Mouse (Mus musculus): ENCODE data around the gene Osmr. TPM values are rescaled to one million over a fixed set of nuclear protein-coding genes. Genes with fewer than 3 reads are reported as not detected.

Gene Osmr
- polyA plus RNA-seq, 1 experiment from 2014 or later, result 1.7 TPM

DNA sequence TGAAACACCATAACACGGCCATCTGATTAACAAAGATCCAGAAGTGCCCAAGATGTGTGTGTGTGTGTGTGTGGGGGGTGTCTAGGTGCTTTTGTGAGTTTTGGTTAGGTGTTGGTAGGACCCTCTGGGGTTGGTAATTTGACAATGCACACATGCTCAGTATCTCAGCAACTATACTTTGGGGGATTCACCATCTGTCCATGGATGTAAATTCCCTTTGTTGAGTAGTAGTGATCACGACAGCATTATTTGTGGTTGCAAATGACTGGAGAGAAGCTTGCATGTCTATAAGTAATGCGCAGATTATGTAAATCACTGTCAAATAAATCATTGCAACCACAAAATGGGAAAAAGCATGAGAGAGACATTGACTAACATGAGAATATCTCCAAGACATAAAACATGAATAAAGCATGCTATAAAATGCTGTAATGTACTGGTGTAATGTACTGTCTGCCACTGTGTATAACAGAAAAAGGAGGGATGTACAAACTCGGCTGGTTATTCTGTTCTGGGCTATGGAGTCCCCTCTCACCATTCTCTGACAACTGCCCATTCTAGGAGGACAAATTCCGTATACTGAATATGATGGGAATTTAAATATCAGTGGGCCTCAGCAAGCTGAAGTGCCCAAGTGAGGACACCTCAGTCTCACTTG, 27.3 kb upstream of the Osmr start:
- peak; percentile 82 for ATAC-seq (ENCODE audit: low read depth)
- H3K27me3 ChIP-seq (ENCODE audit: control insufficient read depth, insufficient read depth, low read length), result no peaks in the 10 kb centered on the region
- no peaks in the 10 kb centered on the region for H3K4me1 ChIP-seq (ENCODE audit: control insufficient read depth, insufficient read depth, low read length)
- no peaks in the 10 kb centered on the region for H3K36me3 ChIP-seq (ENCODE audit: control insufficient read depth, insufficient read depth, low read length)
- no peak overlapping the region for H3K4me2 ChIP-seq (ENCODE audit: low read depth, low read length)
- no peak overlapping the region for H3K4me3 ChIP-seq (ENCODE audit: low read depth, low read length)
- 60% methylated on average over 5 of the region's 5 CpGs for WGBS
- no peak overlapping the region for H3K27ac ChIP-seq (ENCODE audit: low read depth, low read length)
- no peak overlapping the region for H3K9ac ChIP-seq (replicated peaks; ENCODE audit: low read depth, low read length)
- H3K9me3 ChIP-seq (ENCODE audit: control insufficient read depth, low read length), result no peaks in the 10 kb centered on the region

DNA sequence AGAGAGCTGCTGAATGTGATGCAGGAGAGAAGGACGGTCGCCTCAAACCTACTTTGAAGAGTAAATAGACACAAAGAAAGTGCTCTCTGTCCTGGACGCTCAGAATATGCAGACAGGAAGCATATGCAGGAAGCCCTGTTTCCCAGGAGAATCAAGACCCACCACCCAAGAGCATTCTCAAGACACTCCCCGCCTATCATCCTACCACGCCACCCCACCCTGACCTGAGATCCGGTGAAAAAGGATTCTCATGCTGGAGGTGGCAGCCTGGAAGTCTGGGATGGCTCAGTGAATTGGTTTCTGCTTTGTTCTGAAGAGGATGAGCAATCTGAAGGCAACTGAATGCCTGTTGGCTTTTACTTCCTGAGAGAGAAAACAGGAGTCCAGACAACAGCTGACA, 26.5 kb upstream of the Osmr start:
- Histone ChIP-seq H3K9ac (replicated peaks; ENCODE audit: low read depth, low read length) (no peak overlapping the region), H3K27ac (ENCODE audit: low read depth, low read length) (no peak overlapping the region), H3K9me3 (ENCODE audit: control insufficient read depth, low read length) (no peaks in the 10 kb centered on the region), H3K4me1 (ENCODE audit: control insufficient read depth, insufficient read depth, low read length) (no peaks in the 10 kb centered on the region), H3K27me3 (ENCODE audit: control insufficient read depth, insufficient read depth, low read length) (no peaks in the 10 kb centered on the region), H3K36me3 (ENCODE audit: control insufficient read depth, insufficient read depth, low read length) (no peaks in the 10 kb centered on the region), H3K4me2 (ENCODE audit: low read depth, low read length) (no peak overlapping the region), H3K4me3 (ENCODE audit: low read depth, low read length) (no peak overlapping the region)
- 81% methylated on average over 6 of the region's 6 CpGs for WGBS
- no peak for ATAC-seq (ENCODE audit: low read depth)

DNA sequence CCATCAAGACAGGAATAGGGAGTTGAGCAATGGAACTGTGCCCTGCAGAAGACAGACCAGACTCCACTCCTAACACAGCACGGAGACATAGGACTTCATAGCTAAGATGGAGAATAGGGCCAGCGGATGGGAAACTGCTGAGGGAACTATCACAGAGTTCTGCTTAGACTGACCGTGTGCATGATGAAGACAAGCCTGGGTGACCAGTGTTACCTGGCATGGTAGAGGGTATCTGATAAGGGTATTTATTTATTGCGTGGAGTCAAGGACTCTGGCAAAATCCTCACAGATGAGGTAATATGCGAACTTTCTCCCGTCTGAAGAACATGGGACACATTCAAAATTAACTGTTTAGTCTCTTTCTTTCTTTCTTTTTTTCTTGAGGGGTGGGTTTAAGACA, 9.5 kb upstream of the Osmr start:
- Histone ChIP-seq H3K9ac (replicated peaks; ENCODE audit: low read depth, low read length) (no peak overlapping the region), H3K36me3 (ENCODE audit: control insufficient read depth, insufficient read depth, low read length) (no peaks in the 10 kb centered on the region), H3K4me1 (ENCODE audit: control insufficient read depth, insufficient read depth, low read length) (no peaks in the 10 kb centered on the region), H3K4me3 (ENCODE audit: low read depth, low read length) (no peak overlapping the region), H3K4me2 (ENCODE audit: low read depth, low read length) (no peak overlapping the region), H3K27ac (ENCODE audit: low read depth, low read length) (no peak overlapping the region), H3K27me3 (ENCODE audit: control insufficient read depth, insufficient read depth, low read length) (no peaks in the 10 kb centered on the region), H3K9me3 (ENCODE audit: control insufficient read depth, low read length) (no peaks in the 10 kb centered on the region)
- ATAC-seq (ENCODE audit: low read depth), result no peak
- WGBS, result 87% methylated on average over 6 of the region's 6 CpGs

DNA sequence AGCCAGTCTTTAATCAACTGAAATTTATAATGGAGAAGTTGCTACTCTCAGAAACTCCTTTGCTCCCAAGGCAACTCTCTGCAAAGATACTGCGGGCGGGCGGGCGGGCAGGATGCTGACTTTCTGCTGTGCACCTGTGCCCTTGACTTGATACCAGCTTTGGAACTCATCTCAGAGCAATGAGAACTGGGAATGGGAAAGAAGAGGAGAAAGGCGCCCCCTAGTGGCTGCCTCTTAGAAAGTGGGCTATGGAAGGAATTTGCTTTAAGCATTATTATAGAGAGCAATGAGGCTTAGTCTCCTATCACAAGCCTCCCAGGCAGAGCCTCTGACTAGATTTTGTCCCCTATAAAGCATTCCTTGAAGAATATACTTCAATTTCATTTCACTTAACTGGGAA, 9.0 kb upstream of the Osmr start:
- Histone ChIP-seq H3K36me3 (ENCODE audit: control insufficient read depth, insufficient read depth, low read length) (no peaks in the 10 kb centered on the region), H3K4me3 (ENCODE audit: low read depth, low read length) (no peak overlapping the region), H3K9me3 (ENCODE audit: control insufficient read depth, low read length) (no peaks in the 10 kb centered on the region), H3K4me2 (ENCODE audit: low read depth, low read length) (no peak overlapping the region), H3K4me1 (ENCODE audit: control insufficient read depth, insufficient read depth, low read length) (no peaks in the 10 kb centered on the region), H3K27ac (ENCODE audit: low read depth, low read length) (no peak overlapping the region), H3K27me3 (ENCODE audit: control insufficient read depth, insufficient read depth, low read length) (no peaks in the 10 kb centered on the region), H3K9ac (replicated peaks; ENCODE audit: low read depth, low read length) (no peak overlapping the region)
- 59% methylated on average over 5 of the region's 5 CpGs for WGBS
- ATAC-seq (ENCODE audit: low read depth), result no peak

DNA sequence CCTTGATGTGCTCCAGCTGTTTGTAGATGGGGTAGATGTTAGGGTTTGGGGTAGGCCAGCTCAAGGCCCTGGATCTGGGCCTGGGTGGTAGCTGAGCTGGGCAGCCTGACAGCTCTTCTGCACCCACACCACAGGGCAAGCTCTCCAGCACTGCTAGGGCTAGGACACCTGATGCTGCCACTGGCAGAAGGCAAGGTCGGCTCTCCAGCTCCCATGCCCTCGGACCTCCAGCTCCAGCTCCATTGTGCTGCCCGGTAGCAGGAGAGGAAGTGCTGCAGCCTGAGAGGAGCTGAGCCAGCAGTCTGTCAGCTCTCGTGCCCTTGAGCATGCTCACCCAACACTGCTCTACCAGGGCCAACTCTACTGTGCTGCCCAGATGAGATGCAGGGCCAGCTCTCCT, 8.3 kb upstream of the Osmr start:
- Histone ChIP-seq H3K4me3 (ENCODE audit: low read depth, low read length) (no peak overlapping the region), H3K4me2 (ENCODE audit: low read depth, low read length) (no peak overlapping the region), H3K36me3 (ENCODE audit: control insufficient read depth, insufficient read depth, low read length) (no peaks in the 10 kb centered on the region), H3K27me3 (ENCODE audit: control insufficient read depth, insufficient read depth, low read length) (no peaks in the 10 kb centered on the region), H3K27ac (ENCODE audit: low read depth, low read length) (no peak overlapping the region), H3K9ac (replicated peaks; ENCODE audit: low read depth, low read length) (no peak overlapping the region), H3K9me3 (ENCODE audit: control insufficient read depth, low read length) (no peaks in the 10 kb centered on the region), H3K4me1 (ENCODE audit: control insufficient read depth, insufficient read depth, low read length) (no peaks in the 10 kb centered on the region)
- ATAC-seq (ENCODE audit: low read depth), result no peak
- WGBS, result 89% methylated on average over 4 of the region's 4 CpGs

DNA sequence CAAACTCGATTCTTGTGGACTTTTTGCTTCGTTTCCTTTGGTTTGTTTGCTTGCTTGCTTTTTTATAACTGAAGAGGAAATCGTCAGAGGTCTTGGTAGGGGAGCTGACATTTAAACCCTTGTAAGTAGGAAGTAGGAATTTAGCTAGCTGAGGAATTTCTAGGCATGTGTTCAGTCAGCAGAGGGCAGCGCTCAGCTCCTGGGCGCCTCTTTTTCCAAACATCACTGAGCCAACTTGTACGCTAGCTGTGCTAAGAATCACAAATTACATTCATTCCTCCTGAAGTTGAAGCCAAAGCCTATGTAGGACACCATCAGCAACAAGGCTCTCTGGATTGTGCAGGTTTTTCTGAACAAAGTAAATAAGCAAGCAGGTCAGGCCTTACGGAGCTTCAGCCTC, 7.4 kb upstream of the Osmr start:
- H3K9ac ChIP-seq (replicated peaks; ENCODE audit: low read depth, low read length), result no peak overlapping the region
- H3K4me1 ChIP-seq (ENCODE audit: control insufficient read depth, insufficient read depth, low read length), result no peaks in the 10 kb centered on the region
- H3K36me3 ChIP-seq (ENCODE audit: control insufficient read depth, insufficient read depth, low read length), result no peaks in the 10 kb centered on the region
- no peak overlapping the region for H3K4me3 ChIP-seq (ENCODE audit: low read depth, low read length)
- no peak overlapping the region for H3K4me2 ChIP-seq (ENCODE audit: low read depth, low read length)
- WGBS, result 48% methylated on average over 7 of the region's 7 CpGs
- H3K27ac ChIP-seq (ENCODE audit: low read depth, low read length), result no peak overlapping the region
- no peaks in the 10 kb centered on the region for H3K27me3 ChIP-seq (ENCODE audit: control insufficient read depth, insufficient read depth, low read length)
- no peaks in the 10 kb centered on the region for H3K9me3 ChIP-seq (ENCODE audit: control insufficient read depth, low read length)
- no peak for ATAC-seq (ENCODE audit: low read depth)

DNA sequence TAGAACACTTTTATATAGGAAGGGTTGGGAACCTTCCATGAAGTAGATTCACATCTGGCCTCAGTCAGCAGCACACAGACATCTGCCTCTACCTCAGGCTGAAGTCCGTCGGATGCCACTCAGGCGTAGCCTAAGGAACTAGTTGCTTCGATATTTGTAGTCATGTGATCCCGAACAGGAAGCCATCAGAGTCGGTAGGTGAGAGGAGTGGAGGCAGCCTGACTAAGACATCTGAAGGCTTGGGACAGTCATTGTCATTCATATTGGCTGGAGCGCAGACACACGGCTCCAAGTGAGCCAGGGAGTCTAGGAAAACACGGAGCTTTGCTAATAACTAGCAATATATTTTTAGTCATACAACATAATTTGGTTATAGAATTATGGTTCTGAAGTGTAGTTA, 6.4 kb upstream of the Osmr start:
- H3K36me3 ChIP-seq (ENCODE audit: control insufficient read depth, insufficient read depth, low read length), result no peaks in the 10 kb centered on the region
- no peak overlapping the region for H3K27ac ChIP-seq (ENCODE audit: low read depth, low read length)
- ATAC-seq (ENCODE audit: low read depth), result no peak
- H3K4me2 ChIP-seq (ENCODE audit: low read depth, low read length), result no peak overlapping the region
- no peak overlapping the region for H3K9ac ChIP-seq (replicated peaks; ENCODE audit: low read depth, low read length)
- no peaks in the 10 kb centered on the region for H3K4me1 ChIP-seq (ENCODE audit: control insufficient read depth, insufficient read depth, low read length)
- 84% methylated on average over 9 of the region's 9 CpGs for WGBS
- H3K4me3 ChIP-seq (ENCODE audit: low read depth, low read length), result no peak overlapping the region
- H3K9me3 ChIP-seq (ENCODE audit: control insufficient read depth, low read length), result no peaks in the 10 kb centered on the region
- no peaks in the 10 kb centered on the region for H3K27me3 ChIP-seq (ENCODE audit: control insufficient read depth, insufficient read depth, low read length)

DNA sequence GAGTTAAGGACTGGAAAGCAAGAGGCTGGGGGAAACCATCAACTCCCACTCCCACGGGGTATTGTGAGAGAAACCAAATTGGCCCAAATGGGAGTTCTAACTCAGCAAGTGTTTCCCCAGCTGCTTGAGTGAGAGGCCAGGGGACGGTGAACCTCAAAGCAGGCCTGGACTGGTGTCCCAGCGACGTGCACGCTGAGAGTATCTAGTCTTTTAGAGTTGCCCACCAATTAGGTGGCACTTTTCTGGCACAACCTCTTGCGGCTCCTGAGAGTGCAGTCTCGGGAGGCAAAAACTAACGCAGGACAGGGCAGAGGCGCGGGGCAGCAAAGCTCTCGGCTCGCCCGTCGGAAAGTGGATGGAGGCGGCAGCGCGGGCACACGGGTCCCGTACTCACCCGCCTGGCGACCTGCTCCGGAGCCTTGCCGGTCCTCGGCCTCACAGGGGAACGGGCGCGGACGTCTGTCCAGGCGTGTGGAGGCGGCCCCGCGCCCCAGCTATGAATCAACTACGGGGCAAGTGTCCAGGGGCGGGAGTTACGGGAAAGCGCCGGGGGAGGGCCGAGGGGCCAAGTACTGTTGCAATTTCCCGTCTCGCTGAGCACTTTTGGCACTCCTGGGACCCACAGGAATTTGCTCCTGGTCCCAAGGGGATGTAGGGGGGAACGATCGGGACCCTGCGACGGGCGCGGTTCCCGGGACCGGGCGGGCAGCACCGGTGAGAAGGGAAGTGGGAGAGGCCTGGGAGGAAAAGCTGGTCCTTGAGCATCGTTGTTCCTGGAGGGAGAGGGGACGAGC, 765 bp downstream of the Osmr start:
- H3K4me3 ChIP-seq (ENCODE audit: low read depth, low read length), result peak overlapping the region; percentile 35
- 0 out of 2 replicates have a peak overlapping the region, but pooled peaks have one; percentile 17 for H3K9ac ChIP-seq (replicated peaks; ENCODE audit: low read depth, low read length)
- H3K36me3 ChIP-seq (ENCODE audit: control insufficient read depth, insufficient read depth, low read length), result no peaks in the 10 kb centered on the region
- peak overlapping the region; percentile 60 for H3K4me2 ChIP-seq (ENCODE audit: low read depth, low read length)
- peak; percentile 54; the same call in 1 of the 2 replicates for ATAC-seq (ENCODE audit: low read depth)
- H3K9me3 ChIP-seq (ENCODE audit: control insufficient read depth, low read length), result no peaks in the 10 kb centered on the region
- no peak overlapping the region for H3K27ac ChIP-seq (ENCODE audit: low read depth, low read length)
- 0 out of 2 replicates have a peak, but pooled peaks cover 8% of the 10 kb centered on the region for H3K27me3 ChIP-seq (ENCODE audit: control insufficient read depth, insufficient read depth, low read length)
- 0 out of 2 replicates have a peak, but pooled peaks cover 7% of the 10 kb centered on the region for H3K4me1 ChIP-seq (ENCODE audit: control insufficient read depth, insufficient read depth, low read length)
- WGBS, result 1% methylated on average over 52 of the region's 52 CpGs

DNA sequence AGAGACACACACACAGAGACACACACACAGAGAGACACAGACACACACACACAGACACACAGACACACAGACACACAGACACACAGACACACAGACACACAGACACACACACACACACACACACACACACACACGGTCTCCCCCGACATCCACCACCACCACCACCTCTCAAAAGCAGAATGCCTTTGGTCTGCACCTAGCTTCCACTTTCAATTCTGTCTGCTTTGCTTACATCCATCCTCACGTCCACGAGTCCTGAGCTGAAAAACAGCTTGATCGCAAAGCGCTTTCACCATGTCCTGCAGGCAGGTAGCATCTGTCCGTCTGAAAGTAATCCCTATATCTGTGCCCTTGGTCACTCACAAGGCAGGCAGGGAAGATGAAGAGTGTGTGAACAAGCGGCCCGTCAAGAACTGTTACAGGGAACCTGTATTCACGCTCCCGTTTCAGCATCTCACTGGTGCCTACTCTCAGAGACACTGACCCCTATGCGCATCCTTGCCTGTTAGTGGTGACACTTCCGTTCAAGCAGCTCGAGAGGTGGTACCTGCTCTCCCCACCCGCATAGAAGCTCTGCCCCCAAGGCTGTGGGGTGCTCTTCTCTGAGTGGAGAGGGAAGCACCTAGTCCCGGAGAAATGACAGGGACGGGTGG, 1.5 kb downstream of the Osmr start:
- Histone ChIP-seq H3K4me2 (ENCODE audit: low read depth, low read length) (peak overlapping the region; percentile 60; the same call in 1 of the 2 replicates), H3K27me3 (ENCODE audit: control insufficient read depth, insufficient read depth, low read length) (0 out of 2 replicates have a peak, but pooled peaks cover 8% of the 10 kb centered on the region), H3K36me3 (ENCODE audit: control insufficient read depth, insufficient read depth, low read length) (no peaks in the 10 kb centered on the region), H3K9ac (replicated peaks; ENCODE audit: low read depth, low read length) (no peak overlapping the region), H3K27ac (ENCODE audit: low read depth, low read length) (no peak overlapping the region), H3K9me3 (ENCODE audit: control insufficient read depth, low read length) (no peaks in the 10 kb centered on the region), H3K4me3 (ENCODE audit: low read depth, low read length) (no peak overlapping the region; the same call in 1 of the 2 replicates), H3K4me1 (ENCODE audit: control insufficient read depth, insufficient read depth, low read length) (0 out of 2 replicates have a peak, but pooled peaks cover 7% of the 10 kb centered on the region)
- 43% methylated on average over 17 of the region's 17 CpGs for WGBS
- no peak for ATAC-seq (ENCODE audit: low read depth)
